Mouse (Mus musculus) cerebellum, postnatal 36 days (tissue): Measurements from ENCODE around the gene Cct5.
"Not testable (repeated sequence)": the region's sequence is repeated elsewhere in the genome, so short reads cannot be mapped to it uniquely, and the experiment has no call there.

Experiments used
- DNase-seq, 2 experiments: peaks; one replicate each; pipeline ENCODE4 v3.0.0; 2021 to 2022; ENCODE audit warnings: mixed read lengths in 2 of 2

The Cct5 gene

DNA sequence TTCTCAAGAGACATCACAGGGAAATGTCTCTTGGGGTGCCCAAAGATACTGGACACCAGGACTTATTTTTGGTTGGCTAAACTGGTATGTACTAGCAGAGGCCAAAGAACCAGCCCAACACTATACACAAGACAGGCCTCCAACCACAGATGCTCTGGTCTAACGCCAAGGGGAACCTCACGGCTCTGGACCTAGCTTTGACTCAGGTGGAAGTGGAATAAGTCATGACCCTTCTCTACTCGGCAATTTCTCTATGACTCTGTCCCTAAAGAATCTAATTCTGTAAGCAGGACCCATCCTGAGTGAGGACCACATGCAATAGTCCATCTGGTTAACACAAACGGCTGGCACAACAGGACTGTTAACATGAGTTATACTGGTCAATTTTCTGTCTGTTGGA is 1.8 kb downstream of the Cct5 start:
- DNase-seq: no peak

DNA sequence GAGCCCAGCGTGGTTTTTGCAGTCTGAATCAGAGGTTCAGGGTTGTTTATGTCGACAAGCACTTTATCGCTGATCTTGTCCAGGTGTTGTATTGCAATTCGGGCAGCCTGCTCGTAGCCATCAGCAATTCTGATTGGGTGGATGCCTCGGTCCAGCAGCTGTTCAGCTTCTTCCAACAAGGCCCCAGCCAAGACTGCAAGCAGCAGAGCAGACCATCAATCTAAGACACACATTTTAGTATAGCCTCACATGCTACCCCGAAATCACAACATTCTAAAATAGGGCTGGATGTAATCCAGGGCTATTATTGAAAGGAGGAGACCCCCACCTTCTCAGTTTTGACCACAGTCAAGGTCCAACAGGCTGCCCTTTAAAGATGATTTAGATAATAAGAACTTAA is 6.0 kb downstream of the Cct5 start:
- no peak for DNase-seq

- DNase-seq: no peak
Measured at GRCm38 (mm10) chr15:31594260-31594659, 7.3 kb downstream of the Cct5 start.

GRCm38 (mm10) chr15:31592531-31592930 is 9.1 kb downstream of the Cct5 start:
- DNase-seq: no peak

GRCm38 (mm10) chr15:31590176-31590575 is 11.4 kb downstream of the Cct5 start:
- DNase-seq: no peak

GRCm38 (mm10) chr15:31588989-31589640 is 12.5 kb downstream of the Cct5 start:
- DNase-seq: no peak

GRCm38 (mm10) chr15:31587789-31588188 is 13.8 kb downstream of the Cct5 start:
- DNase-seq: no peak

DNA sequence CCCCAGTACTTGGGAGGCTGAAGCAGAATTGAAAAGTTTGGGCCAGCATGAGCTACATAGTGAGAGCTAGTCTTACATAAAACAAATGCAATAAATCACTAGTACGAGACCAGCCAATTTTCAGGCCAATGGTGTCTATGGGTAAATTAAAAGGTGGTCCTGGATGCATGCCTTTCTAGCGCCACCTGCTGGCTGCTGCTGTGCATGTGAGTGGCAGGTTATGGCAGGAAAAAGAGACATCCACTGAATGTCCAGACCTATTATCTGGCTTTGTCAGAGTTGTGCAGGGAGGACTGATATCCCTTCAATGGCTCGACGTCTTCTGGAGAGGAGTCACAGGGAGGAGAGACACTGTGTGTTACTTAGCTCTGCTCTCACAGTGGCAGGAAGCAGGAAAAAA is 15.1 kb downstream of the Cct5 start:
- peak; percentile 84 to 90 for DNase-seq

- DNase-seq: no peak
Measured at GRCm38 (mm10) chr15:31586088-31586487, 15.5 kb downstream of the Cct5 start.

- DNase-seq: no peak
Measured at GRCm38 (mm10) chr15:31585238-31585637, 16.4 kb downstream of the Cct5 start.

DNA sequence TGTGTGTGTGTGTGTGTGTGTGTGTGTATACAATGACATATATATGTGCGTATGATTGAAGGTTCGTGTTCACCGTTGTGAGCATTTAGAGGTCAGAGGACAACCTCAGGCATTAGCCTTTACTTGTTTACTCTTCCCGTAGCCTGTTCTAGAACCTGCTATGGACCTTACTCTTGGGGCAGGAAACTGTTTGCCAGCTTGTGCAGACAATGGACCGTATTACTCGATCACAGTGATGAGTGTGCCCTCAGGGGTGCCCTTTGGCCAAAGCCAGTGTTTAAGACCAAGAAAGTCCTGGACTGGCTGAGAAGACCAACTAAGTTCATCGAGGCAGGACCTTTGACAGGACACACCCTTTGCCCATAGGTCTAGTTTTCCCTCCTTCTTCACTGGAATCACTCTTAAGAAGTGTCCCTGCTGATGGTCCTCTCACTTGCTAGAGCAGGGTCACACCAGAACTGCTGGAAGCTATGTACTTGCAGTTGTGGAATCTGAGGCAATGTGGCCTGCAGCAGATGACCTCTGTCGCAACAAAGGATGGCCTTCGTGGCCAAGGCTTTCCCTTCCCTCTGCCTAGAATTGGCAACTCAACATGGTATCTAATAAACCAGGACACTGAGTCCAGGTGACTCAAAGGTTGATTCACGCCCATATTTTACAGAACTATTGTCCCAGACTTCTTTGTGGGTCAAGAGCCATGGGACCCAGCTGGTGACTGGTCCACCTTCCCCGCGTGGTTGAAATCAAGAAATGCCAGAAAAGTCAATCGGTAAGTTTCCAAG is 18.1 kb downstream of the Cct5 start:
- DNase-seq: no peak

GRCm38 (mm10) chr15:31581086-31581485 is 20.5 kb downstream of the Cct5 start:
- not testable (repeated sequence) for DNase-seq

GRCm38 (mm10) chr15:31576076-31576475 is 25.5 kb downstream of the Cct5 start:
- no peak for DNase-seq

DNA sequence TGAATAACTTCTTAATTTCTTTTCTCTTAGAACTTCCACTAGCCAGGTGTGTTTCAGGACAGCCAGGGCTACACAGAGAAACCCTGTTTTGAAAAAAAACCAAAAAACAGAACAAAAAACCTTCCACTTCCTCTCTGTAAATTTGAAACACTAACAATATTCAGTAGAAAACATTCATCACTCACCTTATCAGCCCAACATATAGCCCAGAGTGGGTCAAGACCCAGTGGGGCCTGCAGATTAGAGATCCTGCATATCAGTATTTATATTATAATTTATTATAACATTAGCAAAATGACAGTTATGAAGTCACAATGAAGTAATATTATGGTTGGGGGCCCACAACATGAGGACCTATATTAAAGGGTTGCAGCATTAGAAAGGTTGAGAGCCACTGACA is 27.9 kb downstream of the Cct5 start:
- no peak for DNase-seq

GRCm38 (mm10) chr15:31573287-31573686 is 28.3 kb downstream of the Cct5 start:
- DNase-seq: no peak

DNA sequence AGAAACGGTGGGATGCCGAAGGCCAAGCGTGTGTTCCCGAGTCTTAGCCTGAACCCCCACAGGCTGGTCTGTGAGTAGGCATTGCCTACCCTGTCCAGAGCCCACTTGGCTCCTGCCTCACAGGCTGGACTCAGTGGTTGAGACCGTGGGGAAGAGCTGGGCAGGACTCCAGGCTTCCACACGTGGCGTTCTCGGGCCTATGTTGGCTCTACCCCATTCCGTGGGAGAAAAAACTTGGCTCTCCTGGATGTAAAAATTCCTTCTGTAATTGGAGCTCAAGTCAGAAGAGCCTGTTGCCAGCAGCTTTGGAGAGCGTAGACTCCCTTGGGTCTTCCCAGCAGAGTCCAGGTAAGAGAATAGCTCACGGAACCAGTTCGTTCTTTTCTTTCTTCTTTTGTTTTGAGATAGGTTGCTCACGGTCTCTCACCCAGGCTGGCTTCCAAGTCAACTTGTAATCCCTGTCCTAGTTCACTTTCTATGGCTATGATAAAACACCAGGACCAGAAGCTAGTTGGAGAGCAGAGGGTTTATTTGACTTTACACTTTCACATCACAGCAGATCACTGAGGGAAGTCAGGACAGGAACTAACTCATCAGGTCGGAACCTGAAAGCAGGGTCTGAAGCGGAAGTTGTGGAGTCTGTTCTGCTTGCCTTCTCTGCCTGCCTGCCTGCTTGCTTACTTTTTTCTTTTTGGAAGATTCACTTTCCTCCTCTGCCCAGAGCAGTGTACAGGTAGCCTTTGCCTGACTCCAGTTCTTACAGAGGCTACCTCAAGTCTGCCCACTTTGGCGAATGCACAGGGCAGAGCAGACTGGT is 29.5 kb downstream of the Cct5 start:
- DNase-seq: no peak

DNA sequence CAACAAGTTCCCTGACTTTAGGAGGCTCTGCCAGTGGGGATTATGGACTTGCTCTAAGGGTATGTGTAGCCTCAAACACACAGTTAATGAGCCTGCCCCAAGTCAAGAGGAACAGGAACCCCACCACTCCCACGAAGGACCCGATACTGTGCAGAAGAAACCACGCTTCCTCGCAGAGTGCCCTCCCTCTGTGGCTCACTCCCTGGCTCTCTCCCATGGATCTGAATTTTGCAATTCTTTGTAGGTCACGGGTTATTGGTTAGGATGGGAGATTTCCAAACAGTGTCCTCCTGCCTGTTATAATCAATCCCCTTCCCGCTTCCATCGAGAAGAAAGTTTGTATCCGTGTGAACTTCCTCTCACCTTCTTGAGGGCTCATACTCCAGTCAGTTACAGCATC is 30.6 kb downstream of the Cct5 start:
- DNase-seq: no peak

GRCm38 (mm10) chr15:31569325-31570022 is 32.1 kb downstream of the Cct5 start:
- no peak for DNase-seq

DNA sequence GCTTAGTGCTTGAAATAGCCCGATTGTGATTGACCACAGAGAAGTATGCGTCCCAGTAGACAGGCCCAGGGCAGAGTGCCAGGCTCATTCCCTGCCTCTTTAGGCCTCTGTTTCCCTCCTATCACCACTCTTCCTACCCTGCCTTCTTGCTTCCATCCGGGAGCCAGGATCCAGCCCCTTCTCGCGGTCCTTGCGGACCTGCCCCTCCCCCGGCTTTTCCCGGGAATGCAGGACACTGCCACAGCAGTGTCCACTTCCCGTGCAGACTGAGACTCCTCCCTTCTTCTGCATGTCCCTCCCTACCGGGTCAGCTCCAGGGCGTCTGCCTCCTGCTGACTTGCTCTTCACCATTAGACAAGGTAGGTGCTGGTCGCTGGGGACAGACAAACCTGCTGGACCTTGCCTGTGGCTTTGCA is 33.0 kb downstream of the Cct5 start:
- DNase-seq: no peak

- DNase-seq: no peak
Measured at GRCm38 (mm10) chr15:31567431-31567830, 34.2 kb downstream of the Cct5 start.

DNA sequence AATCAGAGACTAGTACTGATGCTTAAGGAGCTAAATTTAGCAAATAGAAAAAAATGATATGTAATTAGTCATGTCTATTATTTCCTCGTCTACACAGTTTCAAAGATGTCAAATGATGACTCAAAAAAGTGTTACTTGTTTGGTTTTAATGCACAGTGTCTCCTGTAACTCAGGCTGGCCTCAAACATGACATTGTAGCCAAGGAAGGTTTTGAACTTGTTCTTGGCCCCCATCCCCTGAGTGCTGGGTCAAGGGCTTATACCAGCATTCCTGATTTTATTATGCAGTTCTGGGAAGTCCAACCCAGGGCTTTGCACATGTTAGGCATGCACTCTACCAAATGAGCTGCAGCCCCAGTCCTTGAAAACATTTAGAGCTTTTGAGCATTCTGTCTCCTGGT is 35.8 kb downstream of the Cct5 start:
- no peak for DNase-seq

GRCm38 (mm10) chr15:31565184-31565583 is 36.4 kb downstream of the Cct5 start, which contains the start of gene Cmbl:
Cmbl (plus strand) TSS chr15:31565389.
- DNase-seq: no peak
